Mouse (Mus musculus): ENCODE data around the gene Bcap31.

Bcap31 gene

GRCm38 (mm10) chrX:73685629-73686028 lies 30.3 kb downstream of the Bcap31 start:
- in situ Hi-C loops (cut with MboI; ENCODE audit: low pct_unique_long_range_greater_than_20kb in 1 of 2, low sequenced_read_pairs in 2 of 2, unreplicated experiment in 1 of 2): no loop called here

GRCm38 (mm10) chrX:73684978-73685377 lies 31.0 kb downstream of the Bcap31 start:
- in situ Hi-C loops (cut with MboI; ENCODE audit: low pct_unique_long_range_greater_than_20kb in 1 of 2, low sequenced_read_pairs in 2 of 2, unreplicated experiment in 1 of 2): no loop called here

- in situ Hi-C loops (cut with MboI; ENCODE audit: low pct_unique_long_range_greater_than_20kb in 1 of 2, low sequenced_read_pairs in 2 of 2, unreplicated experiment in 1 of 2): no loop called here
Measured at GRCm38 (mm10) chrX:73684156-73684555, 31.8 kb downstream of the Bcap31 start.

GRCm38 (mm10) chrX:73676668-73677067 lies 39.3 kb downstream of the Bcap31 start:
- in situ Hi-C loops (cut with MboI; ENCODE audit: low pct_unique_long_range_greater_than_20kb in 1 of 2, low sequenced_read_pairs in 2 of 2, unreplicated experiment in 1 of 2): no loop called here

- in situ Hi-C loops (cut with MboI; ENCODE audit: low pct_unique_long_range_greater_than_20kb in 1 of 2, low sequenced_read_pairs in 2 of 2, unreplicated experiment in 1 of 2): no loop called here
Measured at GRCm38 (mm10) chrX:73675231-73675630, 40.7 kb downstream of the Bcap31 start.

- in situ Hi-C loops (cut with MboI; ENCODE audit: low pct_unique_long_range_greater_than_20kb in 1 of 2, low sequenced_read_pairs in 2 of 2, unreplicated experiment in 1 of 2): loop anchor here in 1 of 2 experiments (25.0 kb wide), 1 partner anchor 662 kb away; no protein-coding TSS in a partner anchor
Measured at GRCm38 (mm10) chrX:73673968-73674661, 41.9 kb downstream of the Bcap31 start.

- in situ Hi-C loops (cut with MboI; ENCODE audit: low pct_unique_long_range_greater_than_20kb in 1 of 2, low sequenced_read_pairs in 2 of 2, unreplicated experiment in 1 of 2): loop anchor here in 1 of 2 experiments (25.0 kb wide), 1 partner anchor 661 kb away; no protein-coding TSS in a partner anchor
Measured at GRCm38 (mm10) chrX:73673619-73673967, 42.4 kb downstream of the Bcap31 start.

GRCm38 (mm10) chrX:73672879-73673618 lies 42.9 kb downstream of the Bcap31 start, which contains the start of gene Slc6a8:
TSS of gene Slc6a8 (plus strand) at chrX:73673150.
- in situ Hi-C loops (cut with MboI; ENCODE audit: low pct_unique_long_range_greater_than_20kb in 1 of 2, low sequenced_read_pairs in 2 of 2, unreplicated experiment in 1 of 2): loop anchor here in 1 of 2 experiments (25.0 kb wide), 1 partner anchor 661 kb away; no protein-coding TSS in a partner anchor

- in situ Hi-C loops (cut with MboI; ENCODE audit: low pct_unique_long_range_greater_than_20kb in 1 of 2, low sequenced_read_pairs in 2 of 2, unreplicated experiment in 1 of 2): loop anchor here in 1 of 2 experiments (25.0 kb wide), 1 partner anchor 660 kb away; no protein-coding TSS in a partner anchor
Measured at GRCm38 (mm10) chrX:73672031-73672431, 43.9 kb downstream of the Bcap31 start.

GRCm38 (mm10) chrX:73663143-73663542 lies 52.8 kb downstream of the Bcap31 start:
- in situ Hi-C loops (cut with MboI; ENCODE audit: low pct_unique_long_range_greater_than_20kb in 1 of 2, low sequenced_read_pairs in 2 of 2, unreplicated experiment in 1 of 2): loop anchor here in 1 of 2 experiments (25.0 kb wide), 1 partner anchor 651 kb away; no protein-coding TSS in a partner anchor

- in situ Hi-C loops (cut with MboI; ENCODE audit: low pct_unique_long_range_greater_than_20kb in 1 of 2, low sequenced_read_pairs in 2 of 2, unreplicated experiment in 1 of 2): loop anchor here in 1 of 2 experiments (25.0 kb wide), 1 partner anchor 648 kb away; no protein-coding TSS in a partner anchor
Measured at GRCm38 (mm10) chrX:73660284-73660665, 55.7 kb downstream of the Bcap31 start.

GRCm38 (mm10) chrX:73659575-73660283 lies 56.2 kb downstream of the Bcap31 start, which contains the start of gene Pnck:
TSS of gene Pnck (minus strand) at chrX:73660117.
- in situ Hi-C loops (cut with MboI; ENCODE audit: low pct_unique_long_range_greater_than_20kb in 1 of 2, low sequenced_read_pairs in 2 of 2, unreplicated experiment in 1 of 2): loop anchor here (10.0 to 25.0 kb wide), 4 partner anchors 85 to 647 kb away; partner anchors contain the start of gene Trex2 (in 1 of the 2)

GRCm38 (mm10) chrX:73658936-73659574 lies 56.9 kb downstream of the Bcap31 start:
- in situ Hi-C loops (cut with MboI; ENCODE audit: low pct_unique_long_range_greater_than_20kb in 1 of 2, low sequenced_read_pairs in 2 of 2, unreplicated experiment in 1 of 2): loop anchor here (10.0 to 25.0 kb wide), 4 partner anchors 84 to 647 kb away; partner anchors contain the start of gene Trex2 (in 1 of the 2)

GRCm38 (mm10) chrX:73658391-73658790 lies 57.6 kb downstream of the Bcap31 start:
- in situ Hi-C loops (cut with MboI; ENCODE audit: low pct_unique_long_range_greater_than_20kb in 1 of 2, low sequenced_read_pairs in 2 of 2, unreplicated experiment in 1 of 2): loop anchor here (10.0 to 25.0 kb wide), 4 partner anchors 84 to 646 kb away; partner anchors contain the start of gene Trex2 (in 1 of the 2)

- in situ Hi-C loops (cut with MboI; ENCODE audit: low pct_unique_long_range_greater_than_20kb in 1 of 2, low sequenced_read_pairs in 2 of 2, unreplicated experiment in 1 of 2): loop anchor here (10.0 to 25.0 kb wide), 4 partner anchors 81 to 643 kb away; partner anchors contain the start of gene Trex2 (in 1 of the 2)
Measured at GRCm38 (mm10) chrX:73655529-73655928, 60.4 kb downstream of the Bcap31 start.

GRCm38 (mm10) chrX:73654177-73654576 lies 61.8 kb downstream of the Bcap31 start:
- in situ Hi-C loops (cut with MboI; ENCODE audit: low pct_unique_long_range_greater_than_20kb in 1 of 2, low sequenced_read_pairs in 2 of 2, unreplicated experiment in 1 of 2): loop anchor here (5.0 to 25.0 kb wide), 5 partner anchors 67 to 642 kb away; partner anchors contain the start of gene Trex2 (in 1 of the 2)

GRCm38 (mm10) chrX:73653392-73653791 lies 62.6 kb downstream of the Bcap31 start:
- in situ Hi-C loops (cut with MboI; ENCODE audit: low pct_unique_long_range_greater_than_20kb in 1 of 2, low sequenced_read_pairs in 2 of 2, unreplicated experiment in 1 of 2): loop anchor here (5.0 to 25.0 kb wide), 5 partner anchors 66 to 641 kb away; partner anchors contain the start of gene Trex2 (in 1 of the 2)

All from mouse embryonic stem cell (cell line).